Mouse (Mus musculus) liver, embryonic 13.5 days (tissue): ENCODE data around the gene Tns1. TPM values are rescaled to one million over a fixed set of nuclear protein-coding genes. Genes with fewer than 3 reads are reported as not detected.

Source experiments
- polyA plus RNA-seq: library from polyadenylated mRNA; unstranded; fragments of >200 nt; fragmentation: Nextera tagmentation; extraction: Ambion mirVana; gene quantifications from 2 replicates; pipeline ENCODE4 v1.2.1, GENCODE M21; 2015

The Tns1 gene
- polyA plus RNA-seq, 1 experiment from 2014 or later = 11.7 TPM

Other genes with a start within 250 kb of the Tns1 start
- 0.10 TPM in 2 replicates for gene Rufy4, start 1.1 kb upstream of the Tns1 start, polyA plus RNA-seq
- gene Cxcr2, start 29.5 kb upstream of the Tns1 start, polyA plus RNA-seq = 0.53 and 0.89 TPM in 2 replicates
- gene Cxcr1, start 70.2 kb upstream of the Tns1 start, polyA plus RNA-seq = not detected in 2 replicates
- 226 and 264 TPM in 2 replicates for gene Arpc2, start 111.6 kb upstream of the Tns1 start, polyA plus RNA-seq
- 0.64 and 0.75 TPM in 2 replicates for gene Gpbar1, start 154.1 kb upstream of the Tns1 start, polyA plus RNA-seq
- 104 and 107 TPM in 2 replicates for gene Aamp, start 160.3 kb upstream of the Tns1 start, polyA plus RNA-seq
- gene Pnkd, start 160.5 kb upstream of the Tns1 start, polyA plus RNA-seq = 36.5 and 39.8 TPM in 2 replicates
- 15.9 and 18.0 TPM in 2 replicates for gene Tmbim1, start 181.2 kb upstream of the Tns1 start, polyA plus RNA-seq
- 0.08 and 0.13 TPM in 2 replicates for gene Catip, start 237.7 kb upstream of the Tns1 start, polyA plus RNA-seq